Mouse (Mus musculus): Measurements from ENCODE around the gene Uxt.

Gene Uxt

GRCm38 (mm10) chrX:20961477-20962378 is at the start of gene Uxt:
TSS of gene Uxt (minus strand) at chrX:20962017.
- DNase-seq (ENCODE audit: low spot score in 2 of 2) = peak; percentile 84 to 87

- no peak for DNase-seq (ENCODE audit: low spot score in 2 of 2)
Measured at GRCm38 (mm10) chrX:20980901-20981300, 19.1 kb upstream of the Uxt start.

- peak; percentile 77 to 83 for DNase-seq (ENCODE audit: low spot score in 2 of 2)
Measured at GRCm38 (mm10) chrX:20950191-20950880, 11.5 kb downstream of the Uxt start, which contains the start of gene Elk1. TSS of gene Elk1 (minus strand) at chrX:20950608.

- DNase-seq (ENCODE audit: low spot score in 2 of 2) = peak; percentile 22 to 64
Measured at GRCm38 (mm10) chrX:20946055-20946454, 15.8 kb downstream of the Uxt start.

GRCm38 (mm10) chrX:20931963-20932362 is 29.9 kb downstream of the Uxt start:
- peak; percentile 50 to 69 for DNase-seq (ENCODE audit: low spot score in 2 of 2)

- peak in 1 of 2 experiments; percentile 11 for DNase-seq (ENCODE audit: low spot score in 2 of 2)
Measured at GRCm38 (mm10) chrX:20931364-20931763, 30.5 kb downstream of the Uxt start, which contains the start of gene Cfp. TSS of gene Cfp (minus strand) at chrX:20931555.

- DNase-seq (ENCODE audit: low spot score in 2 of 2) = no peak
Measured at GRCm38 (mm10) chrX:20929859-20930258, 32.0 kb downstream of the Uxt start.

GRCm38 (mm10) chrX:20924976-20925375 is 36.8 kb downstream of the Uxt start:
- no peak for DNase-seq (ENCODE audit: low spot score in 2 of 2)

GRCm38 (mm10) chrX:20923506-20923905 is 38.3 kb downstream of the Uxt start:
- no peak for DNase-seq (ENCODE audit: low spot score in 2 of 2)

GRCm38 (mm10) chrX:20921366-20921765 is 40.5 kb downstream of the Uxt start:
- no peak for DNase-seq (ENCODE audit: low spot score in 2 of 2)

GRCm38 (mm10) chrX:20920844-20921364 is 40.9 kb downstream of the Uxt start, which contains the start of gene Syn1:
TSS of gene Syn1 (minus strand) at chrX:20921004.
- DNase-seq (ENCODE audit: low spot score in 2 of 2) = peak; percentile 49 to 73

GRCm38 (mm10) chrX:20920249-20920843 is 41.5 kb downstream of the Uxt start:
- DNase-seq (ENCODE audit: low spot score in 2 of 2) = peak; percentile 11 to 62

GRCm38 (mm10) chrX:20915075-20915474 is 46.7 kb downstream of the Uxt start:
- DNase-seq (ENCODE audit: low spot score in 2 of 2) = peak in 1 of 2 experiments; percentile 13

GRCm38 (mm10) chrX:20913726-20914125 is 48.1 kb downstream of the Uxt start:
- no peak for DNase-seq (ENCODE audit: low spot score in 2 of 2)

GRCm38 (mm10) chrX:20910074-20910473 is 51.7 kb downstream of the Uxt start:
- no peak for DNase-seq (ENCODE audit: low spot score in 2 of 2)
